Mouse (Mus musculus): ENCODE data around the gene Tmem248. TPM values are rescaled to one million over a fixed set of nuclear protein-coding genes. Genes with fewer than 3 reads are reported as not detected.

Tmem248 gene
- polyA plus RNA-seq (2014; fragmentation: Nextera tagmentation; extraction: Ambion mirVana), result 32.1 and 33.8 TPM in 2 replicates

DNA sequence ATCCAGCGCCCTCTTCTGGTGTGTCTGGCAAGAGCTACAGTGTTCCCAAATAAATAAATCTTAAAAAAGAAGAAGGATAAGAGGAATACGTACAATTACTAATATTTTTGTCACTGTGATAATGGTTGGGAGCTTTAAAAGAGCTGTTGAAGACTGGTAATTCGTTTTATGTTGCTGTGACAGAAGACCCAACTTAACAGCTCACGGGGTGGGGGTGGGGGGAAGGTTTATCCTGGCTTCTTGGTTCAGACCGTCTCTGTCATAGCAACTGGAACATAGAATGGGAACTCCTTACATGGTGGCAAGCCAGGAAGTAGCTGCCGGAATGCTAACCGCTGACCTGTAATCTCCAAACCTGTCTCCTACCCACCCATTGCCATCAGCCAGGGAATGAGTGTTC lies at the start of gene Tmem248:
Tmem248 (plus strand) TSS at position 301 of the 400 bp plus-strand sequence.
- Histone ChIP-seq H3K4me3 (ENCODE audit: low read depth, low read length) (no peak within 1 kb of the TSS), H3K9me3 (replicated peaks; ENCODE audit: control insufficient read depth, low read length) (no peaks in the 10 kb centered on the region), H3K4me1 (ENCODE audit: control insufficient read depth, insufficient read depth, low read length) (peaks cover 7% of the 10 kb centered on the region), H3K9ac (ENCODE audit: low read depth, low read length) (no peak within 1 kb of the TSS), H3K36me3 (ENCODE audit: control insufficient read depth, insufficient read depth, low read length) (peaks cover 4% of the 10 kb centered on the region; the same call in 1 of the 2 replicates), H3K27ac (ENCODE audit: low read depth, low read length) (no peak within 1 kb of the TSS), H3K4me2 (no peak within 1 kb of the TSS), H3K27me3 (ENCODE audit: control insufficient read depth, insufficient read depth, low read length) (no peaks in the 10 kb centered on the region)
- ATAC-seq (replicated peaks; ENCODE audit: insufficient number of reproducible peaks, low FRiP score, low TSS enrichment), result no peak
- 74% methylated on average over 7 of the region's 7 CpGs for WGBS (ENCODE audit: insufficient replicate concordance)

DNA sequence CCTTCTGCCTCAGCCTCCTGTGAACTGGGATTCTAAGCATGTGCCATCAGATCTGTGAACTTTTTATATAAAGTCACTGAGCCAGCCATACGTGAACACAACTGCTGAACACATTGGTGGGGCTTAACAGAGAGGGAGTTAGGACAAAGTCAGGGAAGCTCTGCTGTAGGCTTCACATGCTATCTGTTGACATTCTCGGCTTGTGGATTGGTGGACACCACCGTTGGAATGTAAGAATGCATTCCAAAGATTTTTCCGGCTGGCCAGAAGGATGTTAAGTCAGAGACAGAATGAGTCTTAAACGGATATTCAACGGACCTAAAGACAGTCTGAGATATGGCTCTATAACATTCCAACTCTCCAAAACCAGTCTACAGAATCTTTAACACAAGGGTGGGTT lies 47.8 kb upstream of the Tmem248 start:
- ATAC-seq (replicated peaks; ENCODE audit: insufficient number of reproducible peaks, low FRiP score, low TSS enrichment), result no peak
- Histone ChIP-seq H3K36me3 (ENCODE audit: control insufficient read depth, insufficient read depth, low read length) (no peaks in the 10 kb centered on the region), H3K4me1 (ENCODE audit: control insufficient read depth, insufficient read depth, low read length) (peaks cover 15% of the 10 kb centered on the region), H3K27me3 (ENCODE audit: control insufficient read depth, insufficient read depth, low read length) (peaks cover 3% of the 10 kb centered on the region; the same call in 1 of the 2 replicates), H3K9ac (ENCODE audit: low read depth, low read length) (no peak overlapping the region), H3K4me3 (ENCODE audit: low read depth, low read length) (no peak overlapping the region), H3K27ac (ENCODE audit: low read depth, low read length) (no peak overlapping the region), H3K4me2 (no peak overlapping the region), H3K9me3 (replicated peaks; ENCODE audit: control insufficient read depth, low read length) (no peaks in the 10 kb centered on the region)
- WGBS (ENCODE audit: insufficient replicate concordance), result 33% methylated on average over 6 of the region's 6 CpGs

DNA sequence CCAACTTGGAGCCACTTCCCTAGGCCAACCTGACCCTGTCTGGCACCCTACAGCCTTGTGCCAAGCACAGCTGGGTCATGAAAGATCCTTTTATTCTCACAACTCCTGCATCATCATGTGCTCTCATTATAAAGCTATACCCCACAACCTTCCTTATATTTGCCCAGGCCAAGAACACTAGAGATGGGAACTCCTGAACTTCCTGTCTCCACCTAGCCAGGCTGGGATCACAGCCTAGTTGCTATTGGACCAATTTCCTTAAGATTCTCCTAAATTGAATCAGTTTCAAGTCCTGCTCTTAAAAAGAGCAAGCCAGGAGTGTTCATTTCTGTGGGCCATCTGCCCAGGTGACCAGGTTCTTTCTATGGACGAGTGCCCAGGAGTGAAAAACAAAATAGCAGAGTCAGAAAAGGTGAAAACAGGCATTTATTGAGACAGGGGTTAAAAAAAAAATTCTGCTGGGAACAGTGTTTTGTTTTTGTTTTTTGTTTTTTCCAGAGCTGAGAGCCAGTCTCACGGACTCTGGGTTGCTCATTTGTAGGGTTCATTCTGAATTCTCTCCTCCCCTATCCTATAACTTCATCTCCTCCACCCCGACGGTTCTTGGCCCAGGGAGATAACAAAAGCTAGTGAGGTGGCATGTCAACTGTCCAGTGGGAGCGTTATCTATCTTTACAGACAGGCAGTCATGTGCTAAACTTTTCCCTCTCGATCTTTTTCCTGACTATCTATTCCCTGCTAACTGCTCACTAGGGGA lies 46.0 kb upstream of the Tmem248 start:
- no peaks in the 10 kb centered on the region for H3K27me3 ChIP-seq (ENCODE audit: control insufficient read depth, insufficient read depth, low read length)
- peak overlapping the region; percentile 77 for H3K4me2 ChIP-seq
- peak overlapping the region; percentile 77 for H3K9ac ChIP-seq (ENCODE audit: low read depth, low read length)
- peak; percentile 84 for ATAC-seq (replicated peaks; ENCODE audit: insufficient number of reproducible peaks, low FRiP score, low TSS enrichment)
- peak overlapping the region; percentile 93 for H3K4me3 ChIP-seq (ENCODE audit: low read depth, low read length)
- no peaks in the 10 kb centered on the region for H3K36me3 ChIP-seq (ENCODE audit: control insufficient read depth, insufficient read depth, low read length)
- H3K27ac ChIP-seq (ENCODE audit: low read depth, low read length), result peak overlapping the region; percentile 97
- H3K4me1 ChIP-seq (ENCODE audit: control insufficient read depth, insufficient read depth, low read length), result peaks cover 15% of the 10 kb centered on the region
- 8% methylated on average over 6 of the region's 6 CpGs for WGBS (ENCODE audit: insufficient replicate concordance)
- H3K9me3 ChIP-seq (replicated peaks; ENCODE audit: control insufficient read depth, low read length), result no peaks in the 10 kb centered on the region

DNA sequence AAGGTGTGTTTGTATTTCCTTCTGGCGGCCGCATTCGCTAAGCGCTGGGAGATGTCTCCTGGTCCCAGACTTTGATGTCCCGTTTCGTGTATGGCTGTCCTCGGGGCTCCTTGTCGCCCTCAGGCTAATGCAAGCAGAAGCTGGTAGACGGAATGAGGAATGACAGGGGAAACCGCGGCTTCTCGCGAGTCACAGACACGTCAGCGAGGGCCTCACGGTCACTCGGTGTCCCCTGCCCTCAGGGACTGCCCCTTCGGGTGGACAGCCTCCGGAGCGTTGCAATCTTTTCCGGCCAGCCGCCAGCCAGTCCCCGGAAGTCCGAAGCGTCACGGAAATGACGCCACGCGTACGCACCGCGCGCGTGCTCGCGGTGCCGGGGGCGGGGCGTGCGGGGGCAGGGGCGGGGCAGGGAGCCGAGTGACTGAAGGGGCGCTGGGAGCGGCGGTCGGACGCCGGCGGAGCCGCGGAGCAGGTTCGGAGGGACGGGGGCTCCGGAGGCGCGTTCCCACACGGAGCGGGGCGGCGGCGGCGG lies 45.4 kb upstream of the Tmem248 start, which contains the start of gene Rabgef1:
Rabgef1 (plus strand) TSS at position 376 of the 532 bp plus-strand sequence.
- Histone ChIP-seq H3K27me3 (ENCODE audit: control insufficient read depth, insufficient read depth, low read length) (no peaks in the 10 kb centered on the region), H3K4me1 (ENCODE audit: control insufficient read depth, insufficient read depth, low read length) (peaks cover 15% of the 10 kb centered on the region), H3K9me3 (replicated peaks; ENCODE audit: control insufficient read depth, low read length) (no peaks in the 10 kb centered on the region), H3K4me2 (peak within 1 kb of the TSS; percentile 77), H3K36me3 (ENCODE audit: control insufficient read depth, insufficient read depth, low read length) (no peaks in the 10 kb centered on the region), H3K4me3 (ENCODE audit: low read depth, low read length) (peak within 1 kb of the TSS; percentile 93), H3K27ac (ENCODE audit: low read depth, low read length) (peak within 1 kb of the TSS; percentile 97), H3K9ac (ENCODE audit: low read depth, low read length) (peak within 1 kb of the TSS; percentile 77)
- under 1% methylated on average over 49 of the region's 62 CpGs for WGBS (ENCODE audit: insufficient replicate concordance)
- ATAC-seq (replicated peaks; ENCODE audit: insufficient number of reproducible peaks, low FRiP score, low TSS enrichment), result peak; percentile 92

DNA sequence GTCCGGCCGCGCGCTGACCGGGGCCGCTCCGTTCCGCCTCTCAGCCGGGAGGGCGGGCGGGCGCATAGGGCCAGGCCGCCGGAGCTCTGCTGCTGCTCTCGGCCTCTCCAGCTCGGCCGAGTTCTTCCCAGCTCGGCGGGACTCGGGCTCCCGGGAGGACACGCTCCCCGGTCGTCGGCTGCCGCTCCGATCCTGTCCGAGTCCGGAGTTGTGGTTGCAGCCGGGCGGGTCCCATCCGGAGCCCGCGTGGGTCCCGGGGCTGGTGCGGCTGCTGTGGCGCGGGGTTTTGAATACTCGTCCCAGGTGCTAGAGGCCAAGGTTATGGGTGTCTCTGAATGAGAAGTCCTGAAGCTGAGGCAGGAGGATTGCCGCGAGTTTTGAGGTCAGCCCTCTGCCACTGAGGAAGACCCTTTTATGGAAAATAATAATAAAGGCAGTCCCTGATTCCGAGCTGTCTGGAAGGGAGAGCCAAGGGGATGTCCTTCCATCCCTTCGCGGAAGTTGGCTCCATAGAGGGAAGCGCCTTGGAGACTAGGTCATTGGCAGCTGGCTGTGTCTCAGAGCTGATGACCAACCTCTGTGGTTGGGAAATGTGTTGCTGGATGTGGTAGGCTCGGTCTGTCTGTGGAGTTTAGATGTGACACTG lies 44.8 kb upstream of the Tmem248 start:
- H3K27me3 ChIP-seq (ENCODE audit: control insufficient read depth, insufficient read depth, low read length), result no peaks in the 10 kb centered on the region
- H3K9me3 ChIP-seq (replicated peaks; ENCODE audit: control insufficient read depth, low read length), result no peaks in the 10 kb centered on the region
- no peaks in the 10 kb centered on the region for H3K36me3 ChIP-seq (ENCODE audit: control insufficient read depth, insufficient read depth, low read length)
- WGBS (ENCODE audit: insufficient replicate concordance), result under 1% methylated on average over 46 of the region's 46 CpGs
- H3K4me1 ChIP-seq (ENCODE audit: control insufficient read depth, insufficient read depth, low read length), result peaks cover 15% of the 10 kb centered on the region
- H3K4me2 ChIP-seq, result peak overlapping the region; percentile 77
- ATAC-seq (replicated peaks; ENCODE audit: insufficient number of reproducible peaks, low FRiP score, low TSS enrichment), result no peak; the same call in 1 of the 2 replicates
- H3K4me3 ChIP-seq (ENCODE audit: low read depth, low read length), result peak overlapping the region; percentile 93
- peak overlapping the region; percentile 97 for H3K27ac ChIP-seq (ENCODE audit: low read depth, low read length)
- H3K9ac ChIP-seq (ENCODE audit: low read depth, low read length), result peak overlapping the region; percentile 77

DNA sequence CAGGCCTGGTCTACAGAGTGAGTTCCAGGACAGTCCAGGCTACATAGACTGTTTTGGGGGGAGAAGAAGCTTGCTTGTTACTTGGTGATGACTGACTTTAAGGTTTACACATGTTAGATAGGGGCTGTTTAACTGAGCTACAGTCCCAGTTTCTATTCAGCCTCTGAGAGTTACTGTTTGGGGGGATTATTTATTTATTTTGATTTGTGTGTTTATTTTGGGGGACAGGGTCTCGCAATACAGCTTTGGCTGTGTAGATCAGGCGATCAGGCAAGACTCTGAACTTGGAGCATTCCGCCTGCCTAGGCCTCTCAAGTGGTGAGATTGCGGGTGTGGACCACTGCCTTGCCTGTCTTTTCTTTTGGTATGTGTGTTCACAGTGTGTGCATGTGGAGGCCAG lies 43.9 kb upstream of the Tmem248 start:
- peaks cover 17% of the 10 kb centered on the region for H3K4me1 ChIP-seq (ENCODE audit: control insufficient read depth, insufficient read depth, low read length)
- H3K4me3 ChIP-seq (ENCODE audit: low read depth, low read length), result peak overlapping the region; percentile 93
- peak overlapping the region; percentile 77 for H3K4me2 ChIP-seq
- H3K36me3 ChIP-seq (ENCODE audit: control insufficient read depth, insufficient read depth, low read length), result no peaks in the 10 kb centered on the region
- no peaks in the 10 kb centered on the region for H3K27me3 ChIP-seq (ENCODE audit: control insufficient read depth, insufficient read depth, low read length)
- no peak for ATAC-seq (replicated peaks; ENCODE audit: insufficient number of reproducible peaks, low FRiP score, low TSS enrichment)
- no peak overlapping the region for H3K27ac ChIP-seq (ENCODE audit: low read depth, low read length)
- H3K9me3 ChIP-seq (replicated peaks; ENCODE audit: control insufficient read depth, low read length), result no peaks in the 10 kb centered on the region
- 69% methylated on average over 4 of the region's 4 CpGs for WGBS (ENCODE audit: insufficient replicate concordance)
- H3K9ac ChIP-seq (ENCODE audit: low read depth, low read length), result peak overlapping the region; percentile 0

DNA sequence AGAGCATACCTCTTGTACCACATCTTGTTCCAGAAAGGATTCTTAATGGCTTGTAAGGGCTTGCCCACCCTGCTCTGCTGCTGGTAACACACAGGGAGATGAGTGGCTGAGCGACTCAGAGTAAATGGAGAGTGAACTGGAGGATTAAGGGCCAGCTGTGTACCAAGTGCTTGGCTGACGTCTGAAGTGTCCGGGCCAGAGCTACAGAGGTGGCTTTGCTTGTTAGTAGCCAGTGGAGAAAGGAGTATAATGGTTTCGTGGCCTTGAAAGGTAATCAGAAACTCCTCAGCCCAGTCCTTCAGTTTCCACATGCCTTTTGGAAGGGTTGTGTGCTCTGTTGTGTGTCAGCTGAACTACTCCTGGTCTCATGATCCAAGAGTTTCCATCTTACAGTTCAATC lies 39.0 kb upstream of the Tmem248 start:
- ATAC-seq (replicated peaks; ENCODE audit: insufficient number of reproducible peaks, low FRiP score, low TSS enrichment), result no peak
- H3K9ac ChIP-seq (ENCODE audit: low read depth, low read length), result no peak overlapping the region

DNA sequence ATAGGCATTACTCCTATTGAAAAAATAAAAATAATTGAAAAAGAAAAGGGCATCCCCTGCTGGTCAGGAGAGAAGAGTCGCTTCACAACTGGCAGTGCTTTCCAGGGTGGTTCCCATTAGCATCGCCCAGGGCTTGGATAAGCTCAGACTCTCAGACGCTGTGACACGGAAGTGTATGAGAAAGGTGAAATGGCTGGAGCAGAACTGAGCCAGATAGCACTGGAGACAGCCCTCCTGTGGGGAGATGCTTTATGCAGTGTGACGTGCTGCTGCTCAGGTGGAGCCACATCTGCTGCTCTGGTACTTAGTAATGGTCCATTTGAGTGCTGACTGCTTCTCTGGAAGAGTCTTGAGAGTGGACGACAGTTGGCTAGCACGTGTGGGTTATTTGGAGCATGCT lies 36.5 kb upstream of the Tmem248 start:
- WGBS (ENCODE audit: insufficient replicate concordance), result 65% methylated on average over 7 of the region's 7 CpGs
- H3K9ac ChIP-seq (ENCODE audit: low read depth, low read length), result no peak overlapping the region
- H3K27me3 ChIP-seq (ENCODE audit: control insufficient read depth, insufficient read depth, low read length), result no peaks in the 10 kb centered on the region
- H3K36me3 ChIP-seq (ENCODE audit: control insufficient read depth, insufficient read depth, low read length), result no peaks in the 10 kb centered on the region
- peaks cover 16% of the 10 kb centered on the region for H3K4me1 ChIP-seq (ENCODE audit: control insufficient read depth, insufficient read depth, low read length)
- no peak for ATAC-seq (replicated peaks; ENCODE audit: insufficient number of reproducible peaks, low FRiP score, low TSS enrichment)
- H3K4me2 ChIP-seq, result no peak overlapping the region
- no peaks in the 10 kb centered on the region for H3K9me3 ChIP-seq (replicated peaks; ENCODE audit: control insufficient read depth, low read length)
- H3K27ac ChIP-seq (ENCODE audit: low read depth, low read length), result no peak overlapping the region
- H3K4me3 ChIP-seq (ENCODE audit: low read depth, low read length), result no peak overlapping the region

More for the DNA sequence above, 39.0 kb upstream of the Tmem248 start:
- WGBS (ENCODE audit: insufficient replicate concordance), result 49% methylated on average over 4 of the region's 4 CpGs
- H3K27ac ChIP-seq (ENCODE audit: low read depth, low read length), result no peak overlapping the region
- H3K4me1 ChIP-seq (ENCODE audit: control insufficient read depth, insufficient read depth, low read length), result peaks cover 18% of the 10 kb centered on the region
- H3K4me3 ChIP-seq (ENCODE audit: low read depth, low read length), result no peak overlapping the region
- no peaks in the 10 kb centered on the region for H3K9me3 ChIP-seq (replicated peaks; ENCODE audit: control insufficient read depth, low read length)
- no peaks in the 10 kb centered on the region for H3K36me3 ChIP-seq (ENCODE audit: control insufficient read depth, insufficient read depth, low read length)
- H3K27me3 ChIP-seq (ENCODE audit: control insufficient read depth, insufficient read depth, low read length), result no peaks in the 10 kb centered on the region
- no peak overlapping the region for H3K4me2 ChIP-seq
